Mouse (Mus musculus): ENCODE measurements around the gene Phactr2.

Gene Phactr2

GRCm38 (mm10) chr10:13331405-13332032, 142.7 kb downstream of the Phactr2 start:
- DNase-seq (ENCODE audit: low read depth, low spot score), result no peak

GRCm38 (mm10) chr10:13328602-13329001, 145.6 kb downstream of the Phactr2 start:
- no peak for DNase-seq (ENCODE audit: low read depth, low spot score)

- peak; percentile 34 for DNase-seq (ENCODE audit: low read depth, low spot score)
These were observed 147.9 kb downstream of the Phactr2 start for GRCm38 (mm10) chr10:13326149-13326873.

- DNase-seq (ENCODE audit: low read depth, low spot score), result peak; percentile 68
These were observed 150.3 kb downstream of the Phactr2 start for GRCm38 (mm10) chr10:13323806-13324411.

GRCm38 (mm10) chr10:13323139-13323805, 150.9 kb downstream of the Phactr2 start:
- DNase-seq (ENCODE audit: low read depth, low spot score), result peak; percentile 24

GRCm38 (mm10) chr10:13314999-13315398, 159.2 kb downstream of the Phactr2 start:
- DNase-seq (ENCODE audit: low read depth, low spot score), result no peak

- no peak for DNase-seq (ENCODE audit: low read depth, low spot score)
These were observed 161.6 kb downstream of the Phactr2 start for GRCm38 (mm10) chr10:13312576-13312975.

- no peak for DNase-seq (ENCODE audit: low read depth, low spot score)
These were observed 162.6 kb downstream of the Phactr2 start for GRCm38 (mm10) chr10:13311612-13312011.

GRCm38 (mm10) chr10:13310075-13310474, 164.1 kb downstream of the Phactr2 start:
- no peak for DNase-seq (ENCODE audit: low read depth, low spot score)

- DNase-seq (ENCODE audit: low read depth, low spot score), result no peak
These were observed 169.5 kb downstream of the Phactr2 start for GRCm38 (mm10) chr10:13304641-13305241.

GRCm38 (mm10) chr10:13303271-13304265, 170.6 kb downstream of the Phactr2 start:
- no peak for DNase-seq (ENCODE audit: low read depth, low spot score)

- DNase-seq (ENCODE audit: low read depth, low spot score), result no peak
These were observed 173.6 kb downstream of the Phactr2 start for GRCm38 (mm10) chr10:13300601-13301000.

GRCm38 (mm10) chr10:13300196-13300595, 174.0 kb downstream of the Phactr2 start:
- DNase-seq (ENCODE audit: low read depth, low spot score), result no peak

- DNase-seq (ENCODE audit: low read depth, low spot score), result no peak
These were observed 179.3 kb downstream of the Phactr2 start for GRCm38 (mm10) chr10:13294886-13295285.

- no peak for DNase-seq (ENCODE audit: low read depth, low spot score)
These were observed 182.2 kb downstream of the Phactr2 start for GRCm38 (mm10) chr10:13292026-13292425.

GRCm38 (mm10) chr10:13289252-13289961, 184.8 kb downstream of the Phactr2 start:
- no peak for DNase-seq (ENCODE audit: low read depth, low spot score)

GRCm38 (mm10) chr10:13288296-13288695, 185.9 kb downstream of the Phactr2 start:
- no peak for DNase-seq (ENCODE audit: low read depth, low spot score)

GRCm38 (mm10) chr10:13283441-13283840, 190.8 kb downstream of the Phactr2 start:
- no peak for DNase-seq (ENCODE audit: low read depth, low spot score)

GRCm38 (mm10) chr10:13280298-13280853, 193.8 kb downstream of the Phactr2 start:
- DNase-seq (ENCODE audit: low read depth, low spot score), result no peak

- no peak for DNase-seq (ENCODE audit: low read depth, low spot score)
These were observed 197.9 kb downstream of the Phactr2 start for GRCm38 (mm10) chr10:13276298-13276697.

Measured in forelimb bud, embryonic 11.5 days (tissue).